Mouse (Mus musculus) heart, postnatal 0 days (tissue): ENCODE data around the gene Cct4.

Experiments
- CTCF ChIP-seq: IDR thresholded peaks from 2 replicates; pipeline ENCODE4 v1.5.1; 2016; ENCODE audit warnings: antibody characterized with exemption, control low read depth, low read depth
- EP300 ChIP-seq: IDR thresholded peaks from 2 replicates; pipeline ENCODE4 v1.6.1; 2016; ENCODE audit warnings: antibody characterized with exemption, low read depth

DNA sequence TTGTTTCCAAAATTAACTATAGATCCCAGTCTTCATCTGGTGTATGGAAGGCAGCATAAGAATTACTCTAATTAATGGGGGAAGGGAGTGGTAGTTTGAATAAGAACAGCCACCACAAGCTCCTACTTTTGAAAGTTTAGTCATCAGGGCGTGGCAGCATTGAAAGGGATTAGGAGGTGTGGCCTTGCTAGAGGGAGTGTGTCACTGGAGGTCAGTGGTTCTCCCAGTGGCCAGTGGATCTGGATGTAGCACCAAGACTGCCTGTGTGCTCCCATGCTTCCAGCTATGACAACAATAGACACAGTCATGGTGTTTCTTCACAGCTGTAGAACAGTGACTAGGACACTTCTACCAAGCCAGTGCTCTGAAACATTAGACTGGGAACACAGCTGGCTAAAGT lies 41.2 kb upstream of the Cct4 start:
- TF ChIP-seq CTCF (no peak), EP300 (no peak)
